Mouse (Mus musculus): ENCODE data around the gene Tmem165.

Tmem165 gene

GRCm38 (mm10) chr5:76175051-76175450 lies 8.6 kb upstream of the Tmem165 start:
- DNase-seq (ENCODE audit: low read depth), result no peak

- no peak for DNase-seq (ENCODE audit: low read depth)
Observed at GRCm38 (mm10) chr5:76176411-76176810, 7.3 kb upstream of the Tmem165 start.

GRCm38 (mm10) chr5:76176841-76177240 lies 6.8 kb upstream of the Tmem165 start:
- DNase-seq (ENCODE audit: low read depth), result no peak

GRCm38 (mm10) chr5:76177664-76178063 lies 6.0 kb upstream of the Tmem165 start:
- no peak for DNase-seq (ENCODE audit: low read depth)

GRCm38 (mm10) chr5:76179171-76179570 lies 4.5 kb upstream of the Tmem165 start:
- DNase-seq (ENCODE audit: low read depth), result no peak

GRCm38 (mm10) chr5:76179791-76180190 lies 3.9 kb upstream of the Tmem165 start:
- DNase-seq (ENCODE audit: low read depth), result no peak

GRCm38 (mm10) chr5:76182326-76182725 lies 1.4 kb upstream of the Tmem165 start:
- peak; percentile 69 for DNase-seq (ENCODE audit: low read depth)

GRCm38 (mm10) chr5:76183043-76183749 lies 484 bp upstream of the Tmem165 start:
- DNase-seq (ENCODE audit: low read depth), result peak; percentile 35

GRCm38 (mm10) chr5:76184286-76185080 lies 803 bp downstream of the Tmem165 start:
- peak; percentile 68 for DNase-seq (ENCODE audit: low read depth)

- no peak for DNase-seq (ENCODE audit: low read depth)
Observed at GRCm38 (mm10) chr5:76187885-76188284, 4.2 kb downstream of the Tmem165 start.

- no peak for DNase-seq (ENCODE audit: low read depth)
Observed at GRCm38 (mm10) chr5:76190609-76191008, 6.9 kb downstream of the Tmem165 start.

- DNase-seq (ENCODE audit: low read depth), result no peak
Observed at GRCm38 (mm10) chr5:76193075-76193474, 9.4 kb downstream of the Tmem165 start.

- no peak for DNase-seq (ENCODE audit: low read depth)
Observed at GRCm38 (mm10) chr5:76194377-76194945, 10.8 kb downstream of the Tmem165 start.

GRCm38 (mm10) chr5:76199346-76199745 lies 15.7 kb downstream of the Tmem165 start:
- DNase-seq (ENCODE audit: low read depth), result no peak

GRCm38 (mm10) chr5:76203171-76203570 lies 19.5 kb downstream of the Tmem165 start:
- DNase-seq (ENCODE audit: low read depth), result no peak

GRCm38 (mm10) chr5:76205886-76206285 lies 22.2 kb downstream of the Tmem165 start:
- DNase-seq (ENCODE audit: low read depth), result no peak

- DNase-seq (ENCODE audit: low read depth), result no peak
Observed at GRCm38 (mm10) chr5:76208066-76208465, 24.4 kb downstream of the Tmem165 start.

GRCm38 (mm10) chr5:76216691-76217090 lies 33.0 kb downstream of the Tmem165 start:
- no peak for DNase-seq (ENCODE audit: low read depth)

GRCm38 (mm10) chr5:76231171-76231855 lies 47.6 kb downstream of the Tmem165 start:
- no peak for DNase-seq (ENCODE audit: low read depth)

- DNase-seq (ENCODE audit: low read depth), result no peak
Observed at GRCm38 (mm10) chr5:76243274-76243673, 59.6 kb downstream of the Tmem165 start.

- no peak for DNase-seq (ENCODE audit: low read depth)
Observed at GRCm38 (mm10) chr5:76243929-76244328, 60.2 kb downstream of the Tmem165 start.

GRCm38 (mm10) chr5:76244430-76244829 lies 60.8 kb downstream of the Tmem165 start:
- no peak for DNase-seq (ENCODE audit: low read depth)
